Mouse (Mus musculus) 3134 (cell line): ENCODE results near the gene Ccdc63.
"Not testable (repeated sequence)": the region's sequence is repeated elsewhere in the genome, so short reads cannot be mapped to it uniquely, and the experiment has no call there.

Experiments used
- DNase-seq: peaks from one replicate; pipeline ENCODE4 v3.0.0-alpha.2; 2011; ENCODE audit warnings: low spot score; ENCODE audit not compliant: insufficient read length; ENCODE audit errors: extremely low read depth

Gene Ccdc63

GRCm38 (mm10) chr5:122152508-122152907, 11.9 kb upstream of the Ccdc63 start:
- not testable (repeated sequence) for DNase-seq

- no peak for DNase-seq
Observed at GRCm38 (mm10) chr5:122149259-122149658, 8.6 kb upstream of the Ccdc63 start.

GRCm38 (mm10) chr5:122148107-122148506, 7.5 kb upstream of the Ccdc63 start:
- DNase-seq: no peak

GRCm38 (mm10) chr5:122146609-122147008, 6.0 kb upstream of the Ccdc63 start:
- no peak for DNase-seq

- DNase-seq: peak; percentile 78
Observed at GRCm38 (mm10) chr5:122146056-122146580, 5.5 kb upstream of the Ccdc63 start.

GRCm38 (mm10) chr5:122145381-122146055, 4.9 kb upstream of the Ccdc63 start:
- peak; percentile 65 for DNase-seq

DNA sequence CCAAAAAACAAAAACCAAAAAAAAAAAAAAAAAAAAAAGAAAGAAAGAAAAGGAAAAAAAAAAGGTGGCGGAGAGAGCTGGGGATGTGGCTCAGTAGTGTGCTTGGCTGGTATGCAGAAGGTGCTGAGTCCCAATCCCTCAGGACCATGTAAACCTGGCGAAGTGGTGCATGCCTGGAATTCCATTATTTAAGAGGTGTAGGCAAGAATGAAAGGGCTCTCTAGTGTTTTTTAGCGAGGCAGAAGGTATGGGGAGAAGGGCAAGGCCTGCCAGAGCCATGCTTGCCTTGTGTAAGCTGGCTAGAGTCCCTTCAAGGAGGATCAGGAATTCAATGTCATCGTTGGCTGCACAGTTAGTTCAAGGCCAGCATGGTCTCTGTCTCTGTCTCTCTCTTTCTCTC, 4.2 kb upstream of the Ccdc63 start:
- DNase-seq: peak; percentile 28

DNA sequence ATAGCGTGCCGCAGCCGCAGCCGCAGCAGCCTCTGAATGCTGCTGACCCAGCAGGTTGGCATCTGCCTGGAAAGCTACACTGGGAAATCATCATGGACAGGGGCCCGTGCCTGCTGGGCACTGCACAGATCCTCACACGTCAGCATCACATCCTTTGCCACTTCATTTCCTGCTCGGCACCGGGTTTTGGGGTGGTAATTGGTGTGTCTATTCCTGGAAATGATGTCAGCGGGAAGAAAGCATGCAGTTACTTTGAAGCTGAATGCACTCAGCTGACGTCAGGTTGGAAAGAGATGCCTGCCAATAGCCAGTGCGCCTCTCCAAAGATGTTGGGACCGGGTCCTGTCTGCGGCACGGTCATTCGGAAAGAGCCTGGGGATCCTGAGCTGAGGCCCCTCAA, 2.9 kb upstream of the Ccdc63 start:
- no peak for DNase-seq

DNA sequence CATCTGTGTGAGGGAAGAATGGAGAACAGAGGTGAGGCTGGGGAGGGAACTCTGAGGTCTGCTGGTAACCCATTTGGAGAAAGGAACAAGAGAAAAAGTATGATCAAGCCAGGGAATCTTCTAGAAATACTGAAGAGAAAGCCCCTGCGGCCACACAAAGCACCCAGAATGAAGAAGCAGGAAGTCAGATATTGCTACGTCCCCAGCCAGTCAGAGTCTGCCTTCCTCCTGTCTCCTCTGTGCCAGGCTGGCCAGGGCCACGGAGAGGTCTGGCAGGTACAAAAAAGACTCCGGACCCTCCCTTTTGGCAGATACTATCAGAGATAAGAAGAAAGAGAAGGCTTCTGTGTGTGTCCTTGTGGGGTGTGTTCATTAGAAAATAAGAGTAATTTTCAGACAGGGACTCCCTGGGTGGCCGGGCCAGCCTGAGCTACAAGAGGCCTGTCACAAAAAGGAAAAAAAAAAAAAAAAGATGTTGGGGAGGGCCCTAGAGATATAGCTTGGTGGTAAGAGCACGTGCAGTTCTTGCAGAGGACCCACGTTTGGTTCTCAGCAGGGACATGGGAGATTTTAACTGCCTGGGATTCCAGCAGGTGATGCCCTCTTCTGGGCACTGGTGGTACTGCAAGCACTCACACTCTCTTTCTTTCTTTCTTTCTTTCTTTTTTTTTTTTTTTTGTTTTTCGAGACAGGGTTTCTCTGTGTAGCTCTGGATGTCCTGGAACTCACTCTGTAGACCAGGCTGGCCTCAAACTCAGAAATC, 1.8 kb upstream of the Ccdc63 start:
- peak; percentile 21 for DNase-seq

GRCm38 (mm10) chr5:122139771-122140170, 852 bp downstream of the Ccdc63 start:
- not testable (repeated sequence) for DNase-seq

- no peak for DNase-seq
Observed at GRCm38 (mm10) chr5:122138856-122139255, 1.8 kb downstream of the Ccdc63 start.

DNA sequence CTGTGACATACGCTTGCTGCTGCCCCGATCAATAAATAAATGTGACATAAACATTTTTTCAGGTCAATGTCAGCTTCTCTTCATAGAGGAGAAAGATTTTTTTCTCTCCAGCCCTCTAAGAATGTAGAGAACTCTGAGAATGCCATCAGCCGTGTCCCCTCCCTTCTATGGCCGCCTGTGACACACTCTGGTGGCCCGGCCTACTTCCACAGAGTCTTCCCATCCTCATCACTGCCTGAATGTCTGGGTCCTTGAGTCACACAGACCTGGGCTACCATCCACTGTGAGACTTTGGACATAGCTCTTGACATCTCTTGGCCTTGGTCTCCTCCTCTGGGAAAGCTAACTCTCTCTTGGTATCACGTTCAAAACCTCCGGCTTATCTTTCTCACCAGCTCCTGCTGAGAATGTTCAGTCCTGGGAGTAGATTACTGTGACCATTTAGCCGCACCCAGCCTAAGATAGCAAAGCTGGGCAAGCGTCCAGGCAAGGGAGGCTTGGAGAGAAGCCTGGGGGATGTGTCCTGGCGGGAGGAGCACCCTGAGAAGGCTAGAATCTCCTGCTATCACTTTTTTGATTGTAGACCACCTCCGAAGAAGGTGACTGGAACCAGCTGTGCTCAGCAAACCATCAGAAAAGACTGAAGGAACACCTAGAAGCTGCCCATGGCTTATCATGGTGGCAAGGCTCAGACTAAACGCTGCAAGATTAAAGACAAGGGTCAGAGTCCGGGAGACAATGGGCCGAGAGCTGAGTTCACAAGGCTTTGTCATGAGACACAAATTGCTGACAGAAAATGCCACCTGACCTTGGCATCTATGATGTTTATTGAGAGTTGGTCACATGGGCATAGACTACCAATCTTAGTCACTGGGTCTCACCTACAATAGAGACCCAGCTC, 3.9 kb downstream of the Ccdc63 start:
- no peak for DNase-seq

DNA sequence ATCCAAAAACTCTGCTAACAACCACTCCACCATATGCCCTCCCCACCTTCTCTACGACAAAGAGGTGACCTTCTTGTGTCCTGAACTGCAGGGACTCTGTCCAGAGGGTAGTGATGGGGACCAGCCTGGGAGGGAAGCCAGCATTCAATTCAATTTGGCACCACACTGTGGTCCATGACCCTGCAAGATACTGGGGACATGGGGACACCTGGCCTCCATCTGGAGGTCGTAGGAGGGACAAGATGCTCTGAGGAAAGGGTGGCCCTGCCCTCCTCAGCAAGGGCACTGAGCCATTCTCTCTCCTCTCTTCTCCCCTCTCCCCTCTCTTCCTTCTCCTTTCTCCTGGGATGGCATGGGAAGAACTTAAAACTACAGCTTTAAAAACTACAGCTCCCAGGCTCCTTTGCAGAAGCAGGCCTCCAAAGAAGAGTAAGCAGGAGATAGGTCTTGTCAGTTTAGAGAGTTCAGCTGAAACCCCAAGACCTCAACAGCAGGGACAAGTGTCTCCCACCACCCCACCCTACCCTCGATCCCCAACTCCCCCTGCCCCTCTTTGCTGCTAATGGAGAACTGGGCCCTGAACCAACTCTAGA, 5.2 kb downstream of the Ccdc63 start:
- DNase-seq: no peak

DNA sequence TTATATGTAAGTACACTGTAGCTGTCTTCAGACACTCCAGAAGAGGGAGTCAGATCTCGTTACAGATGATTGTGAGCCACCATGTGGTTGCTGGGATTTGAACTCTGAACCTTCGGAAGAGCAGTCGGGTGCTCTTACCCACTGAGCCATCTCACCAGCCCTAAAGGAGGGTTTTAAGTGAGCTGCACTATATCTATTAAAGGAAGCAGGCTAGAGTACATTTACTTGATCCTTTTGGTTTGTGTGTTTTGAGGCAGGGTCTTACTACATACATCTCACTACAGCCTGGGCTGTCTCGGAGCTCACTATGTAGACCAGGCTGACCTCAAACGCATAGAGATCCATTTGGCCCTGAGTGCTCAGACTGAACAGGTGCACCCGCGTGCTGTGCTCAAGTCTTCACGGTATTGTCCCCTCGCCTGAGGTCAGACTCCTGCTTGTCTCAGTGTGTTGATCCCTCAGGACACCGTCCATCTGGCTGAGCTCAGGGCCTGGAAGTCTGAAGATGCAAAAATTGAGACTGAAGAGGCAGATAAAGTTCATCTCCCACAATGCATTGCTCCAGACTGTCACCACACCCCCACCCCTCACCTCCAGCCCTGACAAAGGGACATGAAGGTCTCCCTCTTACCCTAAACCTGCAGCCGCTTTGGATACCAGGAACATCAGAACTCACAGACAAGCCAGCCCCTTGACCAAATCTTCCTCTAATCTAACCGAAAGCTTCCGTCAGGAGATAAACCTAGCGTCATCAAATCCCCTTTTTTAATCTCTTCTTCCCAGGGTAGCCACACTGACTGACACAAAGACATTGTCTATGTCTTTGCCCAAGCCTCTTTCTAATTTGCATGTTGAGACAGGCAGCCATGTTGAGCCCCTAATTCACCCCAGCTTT, 6.0 kb downstream of the Ccdc63 start:
- DNase-seq: no peak

- no peak for DNase-seq
Observed at GRCm38 (mm10) chr5:122133050-122133389, 7.6 kb downstream of the Ccdc63 start.

- DNase-seq: no peak
Observed at GRCm38 (mm10) chr5:122132167-122133049, 8.2 kb downstream of the Ccdc63 start.

DNA sequence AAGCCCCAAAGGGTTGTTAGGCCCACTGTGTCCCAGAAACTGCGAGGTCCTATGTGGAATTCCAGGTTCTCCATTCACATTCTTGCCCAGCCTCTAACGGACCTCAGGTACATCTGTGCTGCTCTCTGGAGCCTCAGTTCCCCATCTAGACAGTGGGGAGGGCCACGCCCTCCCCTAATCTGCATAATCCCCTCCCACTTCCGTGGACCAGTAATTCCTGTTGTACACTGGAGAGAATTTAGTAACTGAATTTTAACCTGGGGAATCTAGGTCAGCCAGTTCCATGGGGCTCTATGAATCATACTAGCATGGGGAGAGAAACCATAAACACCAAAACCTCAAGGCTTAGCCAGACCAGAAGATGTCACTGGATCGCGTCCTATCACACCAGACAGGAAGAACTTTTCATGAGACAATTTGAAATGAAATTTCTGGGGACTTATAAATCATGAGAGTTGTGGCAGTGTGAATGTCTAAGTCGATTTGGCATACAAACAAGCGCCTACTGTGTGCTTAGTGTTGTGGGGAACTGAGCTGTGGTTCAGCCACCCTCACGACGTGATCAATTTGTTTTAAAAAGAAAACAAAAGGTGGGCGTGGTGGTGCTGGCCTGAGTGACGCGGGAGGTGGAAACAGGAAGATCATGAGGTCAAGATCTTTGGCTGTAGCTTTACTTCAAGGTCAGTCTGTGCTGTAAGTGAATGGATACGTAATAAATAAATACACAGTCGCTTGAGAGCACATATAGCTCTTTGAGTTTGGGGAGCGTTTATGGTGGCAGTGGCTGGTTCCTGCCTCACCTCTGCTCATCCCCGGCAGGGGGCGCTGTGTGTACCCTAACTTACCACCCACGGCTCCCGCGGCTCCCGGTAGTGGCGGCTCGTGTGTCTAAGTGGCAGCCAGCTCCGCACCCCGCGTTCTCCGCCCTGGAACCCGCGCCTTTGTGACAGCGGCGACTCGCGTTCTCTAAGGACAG, 9.3 kb downstream of the Ccdc63 start:
- DNase-seq: peak; percentile 58
